Mouse (Mus musculus) heart, embryonic 11.5 days (tissue): ENCODE measurements at regions not wholly inside any gene's neighbourhood (a gene's known extent, or its start where the extent isn't known, plus 50 kb on each side); places are given as distances from the start of the nearest gene placed in this dataset.

Source experiments
- ATAC-seq: fragments of 200-750 bp; cut with Nextera tagmentation; replicated peaks from 2 replicates; pipeline ENCODE4 v1.8.0; 2017; ENCODE audit warnings: moderate library complexity; ENCODE audit not compliant: insufficient number of reproducible peaks, low FRiP score, low TSS enrichment
- H3K27ac ChIP-seq: fragments of 300-500 bp; sonication (generic); 2 replicates; pipeline ENCODE4 v1.5.1; 2014; ENCODE audit warnings: mild to moderate bottlenecking, low read depth, low read length
- H3K27me3 ChIP-seq: fragments of 300-500 bp; sonication (generic); 2 replicates; pipeline ENCODE4 v1.6.1; 2014; ENCODE audit warnings: mild to moderate bottlenecking, low read length, mixed read lengths; ENCODE audit not compliant: control insufficient read depth, insufficient read depth
- H3K36me3 ChIP-seq: fragments of 300-500 bp; sonication (generic); 2 replicates; pipeline ENCODE4 v1.6.1; 2014; ENCODE audit warnings: mild to moderate bottlenecking, low read length, moderate library complexity, mixed read lengths; ENCODE audit not compliant: control insufficient read depth, insufficient read depth
- H3K4me1 ChIP-seq: fragments of 300-500 bp; sonication (generic); 2 replicates; pipeline ENCODE4 v1.6.1; 2014; ENCODE audit warnings: low read length; ENCODE audit not compliant: control insufficient read depth, insufficient read depth
- H3K4me2 ChIP-seq: fragments of 300-500 bp; sonication (generic); 2 replicates; pipeline ENCODE4 v1.6.1; 2014; ENCODE audit warnings: mild to moderate bottlenecking, moderate library complexity
- H3K4me3 ChIP-seq: fragments of 300-500 bp; sonication (generic); 2 replicates; pipeline ENCODE4 v1.5.1; 2014; ENCODE audit warnings: low read depth, low read length
- H3K9ac ChIP-seq: fragments of 300-500 bp; sonication (generic); 2 replicates; pipeline ENCODE4 v1.6.1; 2014; ENCODE audit warnings: mild to moderate bottlenecking, low read depth, low read length, moderate library complexity
- H3K9me3 ChIP-seq: fragments of 300-500 bp; sonication (generic); replicated peaks from 2 replicates; pipeline ENCODE4 v1.6.1; 2016; ENCODE audit warnings: low read length; ENCODE audit not compliant: control insufficient read depth
- WGBS: fragments of 180-500 bp; shearing (Covaris S2); extraction: QIAGEN DNeasy Blood & Tissue Kit; methylation state at CpG from one replicate; pipeline ENCODE4 v1.1.7; 2014; ENCODE audit not compliant: insufficient replicate concordance; 5-methylcytosine and 5-hydroxymethylcytosine counted together

- WGBS = 72% methylated on average over 2 of the region's 2 CpGs
- Histone ChIP-seq H3K36me3 (no peaks in the 10 kb centered on the region), H3K4me1 (no peaks in the 10 kb centered on the region), H3K4me3 (no peak overlapping the region), H3K9ac (no peak overlapping the region), H3K27me3 (peaks cover 4% of the 10 kb centered on the region; the same call in 1 of the 2 replicates), H3K27ac (no peak overlapping the region), H3K4me2 (no peak overlapping the region), H3K9me3 (no peaks in the 10 kb centered on the region)
- no peak for ATAC-seq
Measured at GRCm38 (mm10) chr13:31318008-31318407, 237.9 kb upstream of the Foxq1 start.

DNA sequence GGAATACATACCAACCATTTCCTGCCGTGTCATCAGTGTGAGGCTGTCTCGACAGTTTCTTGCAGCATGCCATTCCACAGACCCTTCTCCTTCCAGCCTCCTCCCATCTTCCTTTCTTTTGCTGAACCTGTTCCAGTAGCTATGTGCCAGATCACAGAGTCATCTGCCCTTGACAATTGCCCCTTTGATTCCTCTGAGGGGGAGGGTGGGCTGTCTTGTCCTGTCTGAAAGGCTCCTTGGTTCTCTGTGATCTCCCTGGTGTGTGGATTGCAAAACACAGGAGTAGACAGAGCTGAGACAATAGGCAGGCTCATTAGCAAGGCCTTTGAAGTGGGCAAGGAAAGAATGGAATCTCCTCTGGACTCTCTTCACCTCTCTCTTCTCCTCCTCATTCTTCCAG lies 234.5 kb upstream of the Foxq1 start:
- H3K4me1 ChIP-seq = 0 out of 2 replicates have a peak, but pooled peaks cover 1% of the 10 kb centered on the region
- no peak overlapping the region for H3K9ac ChIP-seq
- no peak for ATAC-seq
- no peak overlapping the region for H3K4me3 ChIP-seq
- no peak overlapping the region for H3K27ac ChIP-seq
- 57% methylated on average over 2 of the region's 2 CpGs for WGBS
- H3K36me3 ChIP-seq = no peaks in the 10 kb centered on the region
- no peaks in the 10 kb centered on the region for H3K9me3 ChIP-seq
- H3K4me2 ChIP-seq = no peak overlapping the region
- peaks cover 5% of the 10 kb centered on the region for H3K27me3 ChIP-seq

DNA sequence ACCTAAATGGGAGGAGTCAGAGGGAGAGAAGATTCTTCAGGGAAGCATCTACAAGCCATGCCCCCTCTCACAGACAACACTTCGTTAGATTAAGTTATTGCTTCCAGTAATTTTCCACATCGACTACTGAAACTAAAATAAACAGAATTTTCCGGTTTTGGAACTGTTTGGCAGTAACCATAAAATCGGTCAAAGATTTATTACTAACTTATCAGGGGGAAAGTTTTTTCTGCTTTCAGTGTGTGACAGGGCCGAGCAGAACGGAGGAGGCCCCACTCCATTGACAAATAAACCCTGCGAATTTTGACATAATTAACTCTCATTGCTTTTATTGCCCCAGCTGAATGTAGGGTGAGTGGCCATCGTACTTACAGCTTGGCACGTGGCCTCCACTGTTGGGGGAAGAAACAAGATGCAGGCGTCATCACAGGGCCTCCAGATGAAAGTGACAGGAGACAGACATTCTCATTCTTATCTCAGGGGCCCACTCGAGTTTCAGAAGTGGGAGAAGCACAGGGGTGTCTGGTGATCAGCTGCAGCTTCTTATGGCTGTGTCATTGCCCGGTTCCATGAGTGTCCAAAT lies 229.6 kb upstream of the Foxq1 start:
- Histone ChIP-seq H3K4me2 (no peak overlapping the region), H3K27ac (no peak overlapping the region), H3K27me3 (peaks cover 9% of the 10 kb centered on the region; the same call in 1 of the 2 replicates), H3K9me3 (no peaks in the 10 kb centered on the region), H3K4me1 (peaks cover 6% of the 10 kb centered on the region; the same call in 1 of the 2 replicates), H3K4me3 (no peak overlapping the region), H3K9ac (no peak overlapping the region), H3K36me3 (no peaks in the 10 kb centered on the region)
- no peak for ATAC-seq
- 50% methylated on average over 12 of the region's 12 CpGs for WGBS

DNA sequence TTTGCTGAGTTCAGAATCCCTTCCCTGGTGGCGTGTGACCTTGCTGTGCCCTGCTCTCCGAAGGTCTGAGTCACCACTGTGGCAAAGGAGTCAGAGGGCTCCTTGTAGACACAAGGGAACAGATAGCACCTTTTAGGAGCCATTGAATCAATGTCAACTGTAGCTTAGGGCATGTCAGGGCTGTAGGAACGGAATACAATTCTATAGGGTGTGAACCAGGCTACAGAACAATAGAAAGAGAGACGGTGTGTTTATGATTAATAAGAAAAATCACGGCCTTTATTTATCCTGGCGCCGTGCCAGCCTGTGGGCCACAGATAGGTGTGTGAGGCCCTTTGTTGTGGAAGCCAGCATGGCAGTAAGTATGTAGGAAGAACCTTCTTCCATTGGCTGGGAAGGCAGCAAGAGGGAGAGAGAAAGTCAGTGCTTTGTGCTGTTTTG lies 228.4 kb upstream of the Foxq1 start:
- 62% methylated on average over 7 of the region's 7 CpGs for WGBS
- peaks cover 9% of the 10 kb centered on the region; the same call in 1 of the 2 replicates for H3K27me3 ChIP-seq

DNA sequence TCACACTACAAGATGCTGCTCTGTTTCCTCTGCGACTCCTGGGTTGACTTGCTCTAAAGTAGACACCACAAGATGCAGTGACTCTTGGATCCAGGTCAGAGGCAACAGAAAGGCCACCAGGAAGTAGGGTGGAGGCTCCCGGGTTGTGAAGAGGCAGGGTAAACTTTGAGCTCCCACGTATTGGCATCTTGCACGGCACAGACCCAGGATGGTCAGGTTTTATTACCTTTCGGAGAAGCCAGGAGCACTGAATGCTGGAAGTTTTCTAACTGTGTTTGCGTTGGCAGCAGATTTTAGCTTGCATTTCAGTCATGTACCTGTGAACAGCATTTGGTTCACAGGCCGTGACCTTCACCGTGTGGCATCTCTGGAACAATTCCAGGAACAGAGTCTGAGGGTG lies 227.2 kb upstream of the Foxq1 start:
- Histone ChIP-seq H3K4me3 (no peak overlapping the region), H3K4me2 (no peak overlapping the region), H3K9ac (no peak overlapping the region), H3K27me3 (peaks cover 9% of the 10 kb centered on the region; the same call in 1 of the 2 replicates), H3K4me1 (peaks cover 6% of the 10 kb centered on the region; the same call in 1 of the 2 replicates), H3K9me3 (no peaks in the 10 kb centered on the region), H3K27ac (no peak overlapping the region), H3K36me3 (no peaks in the 10 kb centered on the region)
- 86% methylated on average over 8 of the region's 8 CpGs for WGBS
- no peak for ATAC-seq

More for the DNA sequence above, 228.4 kb upstream of the Foxq1 start:
- no peak for ATAC-seq
- Histone ChIP-seq H3K36me3 (no peaks in the 10 kb centered on the region), H3K9me3 (no peaks in the 10 kb centered on the region), H3K4me2 (no peak overlapping the region), H3K4me1 (peaks cover 6% of the 10 kb centered on the region; the same call in 1 of the 2 replicates), H3K27ac (no peak overlapping the region), H3K4me3 (no peak overlapping the region), H3K9ac (no peak overlapping the region)

DNA sequence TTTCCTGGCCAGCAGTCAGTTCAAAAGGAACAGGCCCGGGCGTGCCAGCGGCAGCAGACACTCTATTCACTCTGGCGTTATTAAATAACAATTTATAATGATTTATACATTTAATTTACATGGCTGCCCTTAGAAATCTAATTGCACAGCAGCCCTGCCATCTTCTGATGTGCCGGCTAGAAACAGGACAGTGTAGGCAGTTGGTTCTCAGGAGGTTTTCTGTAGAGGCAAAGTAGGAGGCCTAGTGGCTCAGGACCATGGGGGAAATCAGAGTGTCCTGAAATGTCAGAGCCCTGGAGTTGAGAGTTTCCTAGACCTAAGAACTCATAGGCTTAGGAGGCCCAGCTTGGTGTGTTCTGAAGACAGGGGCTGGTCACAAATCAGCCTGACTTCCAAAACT lies 225.2 kb upstream of the Foxq1 start:
- WGBS = 74% methylated on average over 5 of the region's 5 CpGs
- Histone ChIP-seq H3K9ac (no peak overlapping the region), H3K4me3 (no peak overlapping the region), H3K4me1 (peaks cover 6% of the 10 kb centered on the region; the same call in 1 of the 2 replicates), H3K4me2 (no peak overlapping the region), H3K27me3 (peaks cover 5% of the 10 kb centered on the region; the same call in 1 of the 2 replicates), H3K36me3 (no peaks in the 10 kb centered on the region), H3K9me3 (no peaks in the 10 kb centered on the region), H3K27ac (no peak overlapping the region)
- no peak for ATAC-seq

DNA sequence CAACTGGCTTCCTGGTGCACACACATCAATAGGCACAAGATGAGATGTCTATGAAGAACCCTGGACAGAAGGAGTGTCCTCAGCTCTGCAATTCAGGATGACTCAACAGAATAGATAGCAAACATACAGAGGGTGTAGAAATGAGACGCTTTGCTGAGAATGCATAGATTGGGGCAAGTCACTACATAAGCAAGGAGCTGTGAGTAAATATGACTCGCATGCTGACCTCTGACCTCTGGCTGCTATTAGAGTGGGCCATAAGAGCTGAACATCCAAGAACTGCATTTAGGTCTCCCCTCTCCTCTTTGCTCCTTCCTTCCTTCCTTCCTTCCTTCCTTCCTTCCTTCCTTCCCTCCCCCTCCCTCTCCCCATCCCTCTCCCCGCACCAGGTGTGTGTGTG lies 221.0 kb upstream of the Foxq1 start:
- no peaks in the 10 kb centered on the region for H3K36me3 ChIP-seq
- no peak overlapping the region for H3K27ac ChIP-seq
- no peak overlapping the region for H3K9ac ChIP-seq
- no peak for ATAC-seq
- no peaks in the 10 kb centered on the region; the same call in 1 of the 2 replicates for H3K4me1 ChIP-seq
- H3K4me3 ChIP-seq = no peak overlapping the region
- peaks cover 7% of the 10 kb centered on the region; the same call in 1 of the 2 replicates for H3K27me3 ChIP-seq
- H3K9me3 ChIP-seq = no peaks in the 10 kb centered on the region
- H3K4me2 ChIP-seq = no peak overlapping the region
- 92% methylated on average over 3 of the region's 3 CpGs for WGBS

- Histone ChIP-seq H3K27me3 (peaks cover 10% of the 10 kb centered on the region), H3K4me2 (no peak overlapping the region), H3K4me3 (no peak overlapping the region), H3K27ac (no peak overlapping the region), H3K9ac (no peak overlapping the region), H3K36me3 (no peaks in the 10 kb centered on the region), H3K9me3 (no peaks in the 10 kb centered on the region), H3K4me1 (no peaks in the 10 kb centered on the region)
- ATAC-seq = no peak
- 72% methylated on average over 6 of the region's 6 CpGs for WGBS
Measured at GRCm38 (mm10) chr13:31337631-31338030, 218.3 kb upstream of the Foxq1 start.

DNA sequence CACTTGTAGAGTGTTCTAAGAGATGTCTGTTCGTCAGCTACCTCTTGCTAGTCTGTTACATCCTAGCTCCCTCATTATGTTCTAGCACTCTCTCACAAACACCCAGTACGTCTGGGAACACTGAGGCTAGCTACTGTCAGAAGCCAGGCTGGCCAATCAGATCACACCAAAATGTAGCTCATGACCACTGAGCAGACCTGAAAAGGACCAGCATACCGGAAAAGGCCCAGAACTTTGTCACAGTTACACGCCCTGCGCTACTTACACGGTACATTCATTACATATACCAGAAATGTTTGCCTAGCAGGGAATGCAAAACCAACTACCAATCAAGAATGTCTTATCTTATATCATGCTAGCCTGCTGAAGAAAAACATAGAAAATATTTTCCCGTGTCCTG lies 216.5 kb upstream of the Foxq1 start:
- H3K4me3 ChIP-seq = no peak overlapping the region
- H3K9ac ChIP-seq = no peak overlapping the region
- ATAC-seq = no peak
- H3K36me3 ChIP-seq = no peaks in the 10 kb centered on the region
- no peaks in the 10 kb centered on the region for H3K9me3 ChIP-seq
- no peak overlapping the region for H3K27ac ChIP-seq
- peaks cover 10% of the 10 kb centered on the region for H3K27me3 ChIP-seq
- no peak overlapping the region for H3K4me2 ChIP-seq
- WGBS = 87% methylated on average over 7 of the region's 7 CpGs
- H3K4me1 ChIP-seq = no peaks in the 10 kb centered on the region
